Mouse (Mus musculus) CD4-positive, CD25-positive, alpha-beta regulatory T cell, adult 2 months (primary cell): ENCODE results near the gene Sprr2d.

Experiments
- DNase-seq: peaks from one replicate; pipeline ENCODE4 v3.0.0-alpha.2; 2012; ENCODE audit warnings: low read depth, low spot score

The Sprr2d gene

GRCm38 (mm10) chr3:92338840-92339239, at the start of gene Sprr2d:
Gene Sprr2d (plus strand): TSS chr3:92339140.
- DNase-seq: no peak

GRCm38 (mm10) chr3:92307406-92307805, 31.5 kb upstream of the Sprr2d start:
- DNase-seq: no peak

DNA sequence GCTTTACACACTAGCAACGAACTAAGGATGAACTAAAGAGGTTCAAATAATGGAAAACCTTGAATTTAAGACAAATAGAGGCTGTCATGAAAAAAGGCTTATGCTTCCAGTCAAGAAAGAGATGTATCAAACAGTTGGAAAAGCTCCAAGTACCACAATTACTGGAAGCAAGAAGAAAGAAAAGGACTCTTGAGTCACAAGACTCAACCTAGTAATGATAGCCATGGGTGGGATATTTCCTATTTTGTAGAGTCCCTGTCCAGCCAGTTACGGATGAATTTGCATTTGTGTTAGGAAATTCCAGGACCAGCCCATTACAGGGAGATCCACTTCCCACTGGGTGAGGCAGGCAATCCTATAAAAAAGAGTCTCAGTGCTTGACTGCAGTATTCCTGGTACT, 22.6 kb upstream of the Sprr2d start, which contains the start of gene Sprr2b:
TSS of gene Sprr2b (plus strand) at position 301 of the 400 bp plus-strand sequence.
- DNase-seq: no peak

DNA sequence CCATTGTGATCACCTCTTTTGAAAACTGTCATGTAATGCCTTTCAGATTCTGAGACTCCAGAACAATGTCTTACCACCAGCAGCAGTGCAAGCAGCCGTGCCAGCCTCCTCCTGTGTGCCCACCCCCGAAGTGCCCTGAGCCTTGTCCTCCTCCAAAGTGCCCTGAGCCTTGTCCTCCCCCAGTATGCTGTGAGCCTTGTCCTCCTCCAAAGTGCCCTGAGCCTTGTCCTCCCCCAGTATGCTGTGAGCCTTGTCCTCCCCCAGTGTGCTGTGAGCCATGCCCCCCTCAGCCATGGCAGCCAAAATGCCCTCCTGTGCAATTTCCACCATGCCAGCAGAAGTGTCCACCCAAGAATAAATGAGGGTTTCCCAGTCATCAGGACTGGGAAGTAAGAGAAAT, 21.6 kb upstream of the Sprr2d start:
- DNase-seq: no peak

- no peak for DNase-seq
These were observed 2.7 kb upstream of the Sprr2d start for GRCm38 (mm10) chr3:92336278-92336677.

GRCm38 (mm10) chr3:92351843-92352242, 12.9 kb downstream of the Sprr2d start, which contains the start of gene Sprr2e:
Gene Sprr2e (plus strand): TSS chr3:92352143.
- DNase-seq: no peak

DNA sequence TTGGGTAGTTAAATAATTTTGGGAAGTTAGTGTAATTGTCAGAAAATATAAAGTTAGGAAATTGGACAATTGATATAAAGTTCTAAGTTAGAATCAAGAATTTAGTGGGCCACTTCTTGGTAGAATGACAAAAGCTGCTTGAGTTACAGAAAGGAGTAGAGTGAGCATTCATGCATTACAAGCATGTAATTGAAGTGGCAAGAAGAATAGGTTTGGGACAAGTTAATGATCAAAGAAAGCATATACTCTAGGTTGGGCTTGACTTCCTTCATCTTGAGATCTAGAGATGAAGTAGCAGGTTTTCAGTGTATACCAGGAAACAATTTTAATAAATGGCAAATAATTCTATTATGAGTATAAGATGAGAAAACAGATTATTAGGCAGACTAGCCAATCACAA, 22.7 kb downstream of the Sprr2d start:
- DNase-seq: no peak

- DNase-seq: no peak
These were observed 25.9 kb downstream of the Sprr2d start, which contains the start of gene Sprr2f for GRCm38 (mm10) chr3:92364887-92365286. Gene Sprr2f (plus strand): TSS chr3:92365187.

DNA sequence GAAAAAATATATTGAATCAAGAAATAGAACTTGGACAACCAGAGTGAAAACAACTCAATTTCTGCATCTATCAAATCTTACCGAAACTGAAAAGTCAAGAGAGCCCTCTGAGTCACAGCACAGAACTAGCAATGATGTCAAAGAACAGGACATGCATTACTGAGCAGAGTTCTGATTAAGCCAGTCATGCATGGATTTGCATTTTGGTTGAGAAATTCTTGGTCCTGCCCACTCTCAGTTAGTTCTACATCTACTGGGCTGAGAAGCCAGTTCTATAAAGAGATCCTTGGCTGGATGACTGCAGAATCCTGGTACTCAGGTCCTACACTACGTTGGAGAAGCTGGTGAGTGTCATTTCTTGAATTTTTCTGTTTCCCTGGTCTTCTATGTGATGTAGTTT, 34.7 kb downstream of the Sprr2d start:
- DNase-seq: no peak

GRCm38 (mm10) chr3:92385385-92385784, 46.4 kb downstream of the Sprr2d start, which contains the start of gene Sprr2h:
Gene Sprr2h (plus strand): TSS chr3:92385685.
- DNase-seq: no peak
